Mouse (Mus musculus): Measurements from ENCODE around the gene Dcp1a. TPM values are rescaled to one million over a fixed set of nuclear protein-coding genes. Genes with fewer than 3 reads are reported as not detected.
A peak's percentile ranks its signal among the peaks of the same experiment; 100 is the strongest.
"Not testable (repeated sequence)": the region's sequence is repeated elsewhere in the genome, so short reads cannot be mapped to it uniquely, and the experiment has no call there.

Gene Dcp1a
- polyA plus RNA-seq, 1 experiment from 2014 or later, result 19.6 TPM

DNA sequence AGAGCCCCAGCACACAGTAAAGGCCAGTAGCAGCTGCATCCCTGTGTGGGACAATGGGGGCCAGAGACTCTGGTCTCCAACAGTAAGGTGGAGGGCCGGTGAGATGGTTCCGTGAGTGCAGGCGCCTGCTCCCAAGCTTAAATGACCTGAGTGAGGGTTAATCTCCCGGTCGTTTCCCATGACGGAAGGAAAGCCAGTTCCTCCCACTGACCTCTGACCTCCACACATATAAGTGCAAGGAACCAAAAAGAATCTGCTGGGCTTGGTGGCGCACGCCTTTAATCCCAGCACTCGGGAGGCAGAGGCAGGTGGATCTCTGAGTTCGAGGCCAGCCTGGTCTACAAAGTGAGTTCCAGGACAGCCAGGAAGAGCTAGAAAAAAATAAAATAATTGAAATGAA is 49.1 kb downstream of the Dcp1a start:
- Histone ChIP-seq H3K27ac (no peak overlapping the region), H3K27me3 (replicated peaks) (no peaks in the 10 kb centered on the region), H3K9ac (no peak overlapping the region), H3K4me2 (no peak overlapping the region), H3K4me3 (no peak overlapping the region), H3K9me3 (no peaks in the 10 kb centered on the region), H3K4me1 (peaks cover 10% of the 10 kb centered on the region; the same call in 1 of the 2 replicates), H3K36me3 (replicated peaks) (peaks cover 3% of the 10 kb centered on the region; the same call in 1 of the 2 replicates)
- 86% methylated on average over 10 of the region's 10 CpGs for WGBS
- no peak for ATAC-seq (replicated peaks)

DNA sequence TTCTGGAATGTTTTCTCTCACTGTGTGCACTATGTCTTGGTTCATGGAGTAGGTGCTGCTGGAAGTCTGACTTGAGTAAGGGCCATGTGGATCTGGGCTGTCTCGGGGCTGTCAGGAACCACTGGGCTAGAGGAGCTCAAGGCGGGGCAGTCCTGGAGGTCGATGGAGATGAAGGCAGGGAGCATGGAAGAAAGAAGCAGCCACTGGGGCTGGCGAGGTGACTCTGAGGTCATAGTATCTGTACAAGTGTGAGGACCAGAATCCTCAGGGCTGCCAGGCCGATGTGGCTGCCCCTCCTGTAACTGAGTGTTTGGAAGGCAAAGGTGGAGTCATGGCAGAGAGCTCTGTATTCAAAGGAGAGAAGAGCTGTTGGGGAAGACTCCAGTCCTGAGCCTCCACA is 49.6 kb downstream of the Dcp1a start:
- Histone ChIP-seq H3K9me3 (no peaks in the 10 kb centered on the region), H3K27me3 (replicated peaks) (no peaks in the 10 kb centered on the region), H3K27ac (no peak overlapping the region), H3K4me3 (no peak overlapping the region), H3K4me2 (no peak overlapping the region), H3K4me1 (peaks cover 10% of the 10 kb centered on the region; the same call in 1 of the 2 replicates), H3K9ac (no peak overlapping the region), H3K36me3 (replicated peaks) (0 out of 2 replicates have a peak, but pooled peaks cover 3% of the 10 kb centered on the region)
- WGBS, result 88% methylated on average over 5 of the region's 5 CpGs
- ATAC-seq (replicated peaks), result no peak

DNA sequence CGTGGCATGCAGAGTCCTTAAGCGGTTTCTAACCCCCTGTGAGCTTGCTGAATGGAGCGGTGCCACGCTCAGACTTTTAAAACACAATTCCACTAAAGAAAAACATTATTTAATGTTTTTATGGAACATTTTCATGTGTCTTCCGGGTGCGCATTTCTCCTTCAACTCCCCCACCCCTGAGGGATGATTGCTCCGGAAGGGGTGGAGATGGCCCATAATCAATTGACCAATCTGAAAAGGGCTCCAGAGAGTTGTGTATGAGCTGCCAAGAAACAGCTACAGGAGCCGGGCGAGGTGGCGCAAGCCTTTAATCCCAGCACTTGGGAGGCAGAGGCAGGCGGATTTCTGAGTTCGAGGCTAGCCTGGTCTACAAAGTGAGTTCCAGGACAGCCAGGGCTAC is 50.1 kb downstream of the Dcp1a start:
- Histone ChIP-seq H3K4me2 (no peak overlapping the region), H3K27me3 (replicated peaks) (no peaks in the 10 kb centered on the region), H3K4me3 (no peak overlapping the region), H3K9ac (no peak overlapping the region), H3K4me1 (peaks cover 10% of the 10 kb centered on the region; the same call in 1 of the 2 replicates), H3K36me3 (replicated peaks) (0 out of 2 replicates have a peak, but pooled peaks cover 3% of the 10 kb centered on the region), H3K9me3 (no peaks in the 10 kb centered on the region), H3K27ac (no peak overlapping the region)
- ATAC-seq (replicated peaks), result no peak
- WGBS, result 95% methylated on average over 12 of the region's 12 CpGs

DNA sequence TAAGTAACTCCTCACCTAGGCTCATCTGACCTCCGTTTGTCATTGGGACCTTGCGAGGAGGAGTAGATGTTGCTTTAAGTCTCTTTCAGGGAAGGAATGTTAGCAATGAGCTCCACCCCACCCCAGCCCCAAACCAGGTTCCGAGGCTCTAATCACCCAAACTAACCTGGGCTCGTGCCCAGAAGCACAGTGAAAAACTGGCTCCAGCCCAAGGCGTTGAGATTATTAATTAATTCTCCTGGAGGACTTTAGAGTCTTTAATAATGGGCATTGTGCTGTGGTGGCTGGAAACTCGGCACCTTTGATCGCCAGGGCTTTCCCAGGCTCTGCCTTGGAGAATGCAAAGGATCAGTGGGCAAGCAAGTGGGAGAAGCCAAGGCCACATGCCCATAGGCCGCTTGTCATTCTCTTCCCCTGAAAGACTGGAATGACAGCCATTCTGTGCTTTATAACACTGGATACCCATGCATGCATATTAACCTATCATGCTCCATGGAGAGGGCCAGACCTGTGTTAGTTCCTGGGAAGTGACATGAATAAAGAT is 51.5 kb downstream of the Dcp1a start:
- H3K4me1 ChIP-seq, result peaks cover 10% of the 10 kb centered on the region; the same call in 1 of the 2 replicates
- H3K27ac ChIP-seq, result 0 out of 2 replicates have a peak overlapping the region, but pooled peaks have one; percentile 32
- 50% methylated on average over 8 of the region's 8 CpGs for WGBS
- H3K27me3 ChIP-seq (replicated peaks), result no peaks in the 10 kb centered on the region
- no peak overlapping the region for H3K4me2 ChIP-seq
- H3K9me3 ChIP-seq, result no peaks in the 10 kb centered on the region
- H3K4me3 ChIP-seq, result no peak overlapping the region
- no peak; the same call in 1 of the 2 replicates for ATAC-seq (replicated peaks)
- H3K9ac ChIP-seq, result no peak overlapping the region
- 0 out of 2 replicates have a peak, but pooled peaks cover 3% of the 10 kb centered on the region for H3K36me3 ChIP-seq (replicated peaks)

DNA sequence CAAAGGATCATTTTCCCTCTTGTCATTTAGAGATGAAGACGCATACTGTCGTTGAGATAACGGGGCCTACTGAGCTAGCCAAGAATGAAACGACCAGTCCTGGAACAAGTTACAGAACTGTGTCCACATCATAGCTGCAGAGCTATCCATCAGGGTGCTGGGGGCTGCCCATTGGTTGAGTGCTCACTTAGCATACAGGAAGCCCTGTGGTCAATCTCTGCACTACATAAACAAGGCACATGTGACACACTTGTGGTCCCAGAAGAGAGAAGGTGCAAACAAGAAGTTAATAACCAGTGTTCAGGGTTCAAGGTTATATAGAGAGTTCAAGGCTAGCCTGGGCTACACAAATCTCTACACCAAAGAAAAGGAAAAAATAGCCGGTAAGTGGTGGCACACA is 52.1 kb downstream of the Dcp1a start:
- ATAC-seq (replicated peaks), result no peak
- WGBS, result 67% methylated on average over 5 of the region's 5 CpGs

DNA sequence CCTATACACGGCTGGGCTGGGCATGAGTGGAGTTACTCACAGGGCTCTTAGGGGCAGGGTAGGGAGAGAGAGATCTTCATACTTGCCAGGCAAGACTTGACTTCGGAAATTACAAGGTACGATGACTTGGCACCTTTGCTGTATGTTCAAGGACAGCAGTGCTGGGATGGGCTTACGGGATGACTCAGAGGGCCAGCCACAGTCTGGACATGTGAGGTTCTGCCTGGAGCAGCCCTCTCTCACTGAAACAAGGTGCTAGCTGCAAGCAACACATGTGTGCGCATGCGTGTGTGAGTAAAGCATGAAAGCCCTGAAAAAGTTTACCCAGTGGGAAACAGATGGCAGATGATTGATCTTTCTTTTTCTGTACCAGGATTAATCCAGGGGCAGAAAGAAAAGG is 52.6 kb downstream of the Dcp1a start:
- Histone ChIP-seq H3K9ac (no peak overlapping the region), H3K36me3 (replicated peaks) (0 out of 2 replicates have a peak, but pooled peaks cover 3% of the 10 kb centered on the region), H3K9me3 (no peaks in the 10 kb centered on the region), H3K27me3 (replicated peaks) (no peaks in the 10 kb centered on the region), H3K4me1 (peaks cover 10% of the 10 kb centered on the region; the same call in 1 of the 2 replicates), H3K27ac (no peak overlapping the region), H3K4me3 (no peak overlapping the region), H3K4me2 (no peak overlapping the region)
- no peak for ATAC-seq (replicated peaks)
- 95% methylated on average over 6 of the region's 6 CpGs for WGBS

More for the DNA sequence above, 52.1 kb downstream of the Dcp1a start:
- Histone ChIP-seq H3K27me3 (replicated peaks) (no peaks in the 10 kb centered on the region), H3K4me1 (peaks cover 10% of the 10 kb centered on the region; the same call in 1 of the 2 replicates), H3K9ac (no peak overlapping the region), H3K9me3 (no peaks in the 10 kb centered on the region), H3K36me3 (replicated peaks) (0 out of 2 replicates have a peak, but pooled peaks cover 3% of the 10 kb centered on the region), H3K27ac (no peak overlapping the region), H3K4me2 (no peak overlapping the region), H3K4me3 (no peak overlapping the region)

DNA sequence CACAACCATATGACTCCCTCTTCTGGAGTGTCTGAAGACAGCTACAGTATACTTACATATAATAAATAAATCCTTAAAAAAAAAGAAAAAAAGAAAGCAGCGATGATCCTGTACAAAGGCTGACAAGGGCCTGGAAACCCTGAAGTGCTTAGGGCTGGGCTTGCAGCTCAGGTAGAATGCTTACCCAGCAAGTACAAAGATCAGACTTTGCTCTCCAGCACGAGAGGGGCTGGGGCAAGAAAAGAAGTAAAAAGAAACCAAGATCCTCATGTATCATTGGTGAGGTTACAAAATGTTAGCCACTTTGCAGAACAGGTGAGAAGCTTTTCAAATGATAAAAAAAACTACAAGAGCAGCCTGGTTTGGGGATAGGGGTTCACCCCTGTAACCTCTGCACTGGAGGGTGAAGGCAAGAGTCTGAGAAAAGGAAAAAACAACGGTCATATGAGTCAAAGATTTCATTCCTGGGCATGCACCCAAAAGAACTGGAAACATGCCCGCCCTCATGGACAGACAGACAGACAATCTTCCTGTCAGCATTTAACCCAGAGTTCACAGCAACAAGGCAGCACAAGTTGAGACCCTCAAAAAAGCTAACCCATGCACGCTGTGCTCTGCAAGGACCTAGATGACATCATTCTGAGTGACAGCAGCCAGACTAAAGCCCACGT is 54.6 kb downstream of the Dcp1a start:
- Histone ChIP-seq H3K27me3 (replicated peaks) (no peaks in the 10 kb centered on the region), H3K9me3 (no peaks in the 10 kb centered on the region), H3K4me3 (no peak overlapping the region), H3K36me3 (replicated peaks) (0 out of 2 replicates have a peak, but pooled peaks cover 3% of the 10 kb centered on the region), H3K27ac (no peak overlapping the region), H3K4me2 (no peak overlapping the region), H3K4me1 (peaks cover 10% of the 10 kb centered on the region; the same call in 1 of the 2 replicates), H3K9ac (no peak overlapping the region)
- no peak for ATAC-seq (replicated peaks)
- WGBS, result 82% methylated on average over 6 of the region's 6 CpGs

DNA sequence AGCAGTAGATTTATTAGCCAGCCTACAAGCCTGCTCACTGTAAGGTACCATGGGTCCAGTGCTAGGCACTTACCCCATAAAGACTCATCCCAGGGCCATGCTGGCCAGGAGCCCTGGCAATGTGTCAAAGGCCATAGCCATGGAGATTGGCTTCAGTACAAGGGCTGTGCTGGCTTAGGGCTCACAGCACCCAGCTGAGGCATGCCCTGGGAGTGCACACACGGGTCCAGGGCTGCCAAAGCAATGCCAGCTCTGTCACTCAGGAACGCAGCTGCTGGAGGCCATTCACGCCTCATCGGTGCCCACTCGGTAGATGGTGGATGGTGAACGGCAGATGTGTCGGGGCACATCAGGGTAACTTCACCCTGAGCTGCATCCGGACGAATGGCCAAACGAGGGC is 62.2 kb downstream of the Dcp1a start:
- Histone ChIP-seq H3K27me3 (replicated peaks) (no peaks in the 10 kb centered on the region), H3K4me1 (no peaks in the 10 kb centered on the region), H3K9ac (no peak overlapping the region), H3K9me3 (no peaks in the 10 kb centered on the region), H3K27ac (no peak overlapping the region), H3K4me2 (no peak overlapping the region), H3K4me3 (no peak overlapping the region), H3K36me3 (replicated peaks) (no peaks in the 10 kb centered on the region)
- 70% methylated on average over 10 of the region's 10 CpGs for WGBS
- ATAC-seq (replicated peaks), result peak; percentile 52; the same call in 1 of the 2 replicates

DNA sequence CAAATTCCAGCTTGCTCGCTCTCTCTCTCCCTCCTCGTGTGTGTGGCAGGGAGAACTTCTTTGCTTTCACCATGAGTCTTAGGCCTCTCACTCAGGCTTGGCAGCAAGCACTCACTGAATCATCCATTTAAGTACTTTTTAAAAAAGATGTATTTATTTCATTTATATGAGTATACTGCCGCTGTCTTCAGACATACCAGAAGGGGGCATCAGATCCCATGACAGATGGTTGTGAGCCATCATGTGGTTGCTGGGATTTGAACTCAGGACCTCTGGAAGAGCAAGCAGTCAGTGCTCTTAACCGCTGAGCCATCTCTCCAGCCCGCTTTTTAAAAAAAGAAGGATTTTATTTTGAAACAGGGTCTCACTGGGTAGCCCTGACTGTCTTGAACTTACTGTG is 64.0 kb downstream of the Dcp1a start:
- not testable (repeated sequence) for H3K27me3 ChIP-seq (replicated peaks); H3K9me3 ChIP-seq; H3K9ac ChIP-seq; H3K4me2 ChIP-seq; ATAC-seq (replicated peaks); H3K4me1 ChIP-seq; H3K4me3 ChIP-seq; H3K36me3 ChIP-seq (replicated peaks); H3K27ac ChIP-seq
- 89% methylated on average over 5 of the region's 5 CpGs for WGBS

DNA sequence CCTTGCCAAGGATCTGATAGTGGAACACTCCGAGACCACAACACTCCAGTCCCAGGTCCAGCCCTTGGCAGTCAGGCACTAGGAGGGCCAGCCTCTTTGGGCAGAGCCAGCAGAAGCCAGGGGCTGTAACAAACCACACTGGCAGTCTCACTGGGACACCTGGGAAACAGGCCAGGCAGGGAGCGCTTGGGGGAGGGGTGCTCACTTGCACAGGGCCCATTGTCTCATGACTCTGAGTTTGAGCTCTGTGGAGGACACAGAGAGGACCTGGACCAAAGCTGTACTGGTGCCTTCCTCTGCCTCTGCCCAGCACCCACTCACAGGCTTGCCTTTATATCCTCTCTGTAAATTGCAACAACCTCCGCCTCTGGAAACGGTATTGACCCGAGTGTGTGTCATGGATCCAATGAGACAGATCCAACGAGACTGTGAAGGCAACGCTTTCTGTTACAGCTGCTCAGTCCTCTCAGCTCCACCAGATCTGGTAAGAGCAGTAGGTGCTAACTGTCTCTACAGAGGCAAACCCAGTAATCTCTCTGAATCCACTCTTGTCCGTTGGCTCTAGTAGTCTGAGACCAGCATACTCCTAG is 68.9 kb downstream of the Dcp1a start, which contains the start of gene Tkt:
Gene Tkt (plus strand): TSS at position 229 of the 590 bp plus-strand sequence.
- WGBS, result 22% methylated on average over 8 of the region's 8 CpGs

DNA sequence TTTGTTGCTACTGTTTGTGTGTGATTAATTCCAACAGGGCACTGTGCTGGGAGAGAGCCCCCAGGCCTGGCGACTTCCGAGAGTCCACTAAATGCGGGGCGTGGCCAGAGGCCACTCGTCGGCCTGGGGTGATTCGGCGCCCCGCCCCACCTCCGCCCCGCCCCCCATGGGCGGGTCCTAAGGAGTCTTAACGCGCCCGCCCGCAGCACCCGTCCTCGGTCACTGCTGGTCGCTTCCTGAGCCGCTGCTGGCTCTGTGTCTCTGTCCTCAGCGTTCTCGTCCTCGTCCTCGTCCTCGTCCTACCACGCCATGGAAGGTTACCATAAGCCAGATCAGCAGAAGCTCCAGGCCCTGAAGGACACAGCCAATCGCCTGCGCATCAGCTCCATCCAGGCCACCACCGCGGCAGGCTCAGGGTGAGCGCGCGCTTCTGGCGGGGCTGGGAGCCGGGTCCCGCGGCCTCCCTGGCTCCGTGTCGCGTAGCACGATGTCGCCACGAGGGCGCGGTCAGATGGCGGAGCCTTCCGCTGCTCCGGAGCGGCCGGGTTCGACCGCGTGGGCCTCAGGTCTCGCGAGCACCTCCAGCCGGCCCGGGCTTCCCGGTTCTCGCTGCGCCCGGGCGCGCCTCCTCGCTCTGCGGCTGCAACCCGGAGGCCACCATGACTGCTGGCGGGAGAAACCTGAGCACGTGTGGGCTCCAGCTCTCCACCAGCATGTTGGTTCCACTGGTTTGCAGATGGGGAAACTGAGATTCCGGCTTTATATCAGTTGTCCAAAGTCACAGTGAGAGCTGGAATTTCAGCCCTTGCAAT is 69.8 kb downstream of the Dcp1a start:
- H3K36me3 ChIP-seq (replicated peaks), result no peaks in the 10 kb centered on the region
- H3K4me2 ChIP-seq, result peak overlapping the region; percentile 70
- WGBS, result under 1% methylated on average over 69 of the region's 69 CpGs
- peak overlapping the region; percentile 94 for H3K27ac ChIP-seq
- H3K9ac ChIP-seq, result peak overlapping the region; percentile 83
- no peaks in the 10 kb centered on the region for H3K9me3 ChIP-seq
- ATAC-seq (replicated peaks), result peak; percentile 94
- peaks cover 36% of the 10 kb centered on the region for H3K4me1 ChIP-seq
- H3K4me3 ChIP-seq, result peak overlapping the region; percentile 80
- no peaks in the 10 kb centered on the region for H3K27me3 ChIP-seq (replicated peaks)

More for the DNA sequence above, 68.9 kb downstream of the Dcp1a start, which contains the start of gene Tkt:
- H3K27me3 ChIP-seq (replicated peaks), result no peaks in the 10 kb centered on the region
- no peaks in the 10 kb centered on the region for H3K9me3 ChIP-seq
- H3K4me2 ChIP-seq, result peak within 1 kb of the TSS; percentile 70
- peak within 1 kb of the TSS; percentile 80 for H3K4me3 ChIP-seq
- peaks cover 32% of the 10 kb centered on the region for H3K4me1 ChIP-seq
- peak within 1 kb of the TSS; percentile 83 for H3K9ac ChIP-seq
- peak within 1 kb of the TSS; percentile 94 for H3K27ac ChIP-seq
- peak; percentile 22 for ATAC-seq (replicated peaks)
- H3K36me3 ChIP-seq (replicated peaks), result no peaks in the 10 kb centered on the region

DNA sequence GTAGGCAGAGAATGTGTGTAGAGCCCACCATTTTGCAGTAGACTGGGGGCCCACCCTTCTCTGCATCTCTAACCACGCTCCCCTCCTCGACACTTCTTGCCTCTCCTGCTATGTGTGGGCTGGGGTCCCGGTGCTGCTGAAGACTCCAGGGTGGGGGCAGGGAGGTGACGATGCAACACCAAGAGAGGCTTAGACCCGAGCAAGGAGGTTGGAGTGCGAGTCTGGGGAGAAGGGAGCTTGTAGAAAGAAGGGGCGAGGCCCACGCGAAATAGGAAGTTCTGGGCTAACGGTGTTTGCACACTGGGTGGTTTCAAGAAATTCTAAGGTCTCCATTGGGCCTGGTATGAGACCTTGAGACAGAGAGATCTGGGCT is 70.4 kb downstream of the Dcp1a start:
- WGBS, result 1% methylated on average over 10 of the region's 10 CpGs
- Histone ChIP-seq H3K9me3 (no peaks in the 10 kb centered on the region), H3K4me2 (peak overlapping the region; percentile 70), H3K36me3 (replicated peaks) (no peaks in the 10 kb centered on the region), H3K4me1 (peaks cover 36% of the 10 kb centered on the region), H3K4me3 (peak overlapping the region; percentile 80), H3K9ac (peak overlapping the region; percentile 83), H3K27ac (peak overlapping the region; percentile 94), H3K27me3 (replicated peaks) (no peaks in the 10 kb centered on the region)
- peak; percentile 63 for ATAC-seq (replicated peaks)

All from midbrain, embryonic 15.5 days (tissue).